Mouse (Mus musculus): ENCODE data around the gene Gm45785. TPM values are rescaled to one million over a fixed set of nuclear protein-coding genes. Genes with fewer than 3 reads are reported as not detected.

Gene Gm45785
- total RNA-seq, 2 experiments from 2014 or later, result 1.4 TPM

- intact Hi-C loops (cut with DNase I), result loop anchor here (10.0 kb wide), 1 partner anchor 315 kb away; the partner anchor contains the start of gene Rnh1
- DNase-seq, result no peak
These were observed 3.9 kb upstream of the Gm45785 start for GRCm38 (mm10) chr7:140859997-140860396.

DNA sequence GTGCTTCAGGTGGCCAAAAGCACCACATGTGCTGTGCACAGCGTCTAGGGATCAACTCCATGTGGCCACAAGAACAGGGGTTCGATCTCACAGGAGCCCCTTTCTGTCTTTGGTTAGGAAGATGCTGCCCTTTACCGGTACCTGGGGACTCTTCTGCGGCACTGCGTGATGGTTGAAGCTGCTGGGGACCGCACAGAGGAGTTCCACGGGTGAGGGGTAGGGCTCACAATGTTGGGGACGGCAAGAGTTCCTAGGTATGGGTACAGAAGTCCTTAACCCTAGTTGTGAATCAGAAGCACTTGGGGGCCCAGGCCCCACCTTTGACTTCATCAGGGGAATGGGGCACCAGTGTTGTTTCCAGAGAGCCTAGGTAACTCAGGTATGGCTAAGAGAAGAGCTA lies 2.6 kb upstream of the Gm45785 start:
- intact Hi-C loops (cut with DNase I), result loop anchor here (10.0 kb wide), 1 partner anchor 316 kb away; the partner anchor contains the start of gene Rnh1

DNA sequence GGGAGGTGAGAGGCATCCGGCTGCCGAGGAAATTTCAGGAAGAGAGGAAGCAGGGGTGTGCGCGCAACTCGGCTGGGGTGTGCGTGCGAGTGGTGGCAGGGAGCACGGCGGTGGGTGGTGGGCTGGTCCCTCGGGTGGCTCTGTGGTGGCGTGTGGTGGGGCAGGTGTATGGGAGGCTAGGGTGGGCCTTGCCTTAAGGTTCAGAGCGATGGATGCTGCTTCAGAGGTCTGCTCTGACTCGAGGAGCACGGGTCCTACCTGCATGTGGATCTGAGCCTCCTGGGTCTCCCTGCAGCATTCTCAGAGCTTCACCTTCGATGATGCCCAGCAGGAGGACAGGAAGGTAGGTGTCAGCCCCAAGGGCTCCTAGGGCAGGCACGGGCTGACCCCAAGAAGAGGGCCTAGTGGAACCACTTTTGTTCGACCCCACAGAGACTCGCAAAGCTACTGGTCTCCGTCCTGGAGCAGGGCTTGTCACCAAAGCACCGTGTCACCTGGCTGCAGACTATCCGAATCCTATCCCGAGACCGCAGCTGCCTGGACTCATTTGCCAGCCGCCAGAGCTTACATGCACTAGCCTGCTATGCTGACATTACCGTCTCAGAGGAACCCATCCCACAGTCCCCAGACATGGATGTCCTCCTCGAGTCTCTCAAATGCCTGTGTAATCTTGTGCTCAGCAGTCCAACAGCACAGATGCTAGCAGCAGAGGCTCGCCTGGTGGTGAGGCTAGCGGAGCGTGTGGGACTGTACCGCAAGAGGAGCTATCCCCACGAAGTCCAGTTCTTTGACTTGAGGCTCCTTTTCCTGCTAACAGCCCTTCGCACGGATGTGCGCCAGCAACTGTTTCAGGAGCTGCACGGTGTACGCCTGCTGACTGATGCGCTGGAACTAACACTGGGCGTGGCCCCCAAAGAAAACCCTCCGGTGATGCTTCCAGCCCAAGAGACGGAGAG lies 1.7 kb upstream of the Gm45785 start, which contains the start of gene Bet1l:
TSS of gene Bet1l (minus strand) at position 28 of the 956 bp plus-strand sequence.
- intact Hi-C loops (cut with DNase I), result loop anchor here (10.0 kb wide), 1 partner anchor 317 kb away; the partner anchor contains the start of gene Rnh1

More for the DNA sequence above, 2.6 kb upstream of the Gm45785 start:
- DNase-seq, result no peak

DNA sequence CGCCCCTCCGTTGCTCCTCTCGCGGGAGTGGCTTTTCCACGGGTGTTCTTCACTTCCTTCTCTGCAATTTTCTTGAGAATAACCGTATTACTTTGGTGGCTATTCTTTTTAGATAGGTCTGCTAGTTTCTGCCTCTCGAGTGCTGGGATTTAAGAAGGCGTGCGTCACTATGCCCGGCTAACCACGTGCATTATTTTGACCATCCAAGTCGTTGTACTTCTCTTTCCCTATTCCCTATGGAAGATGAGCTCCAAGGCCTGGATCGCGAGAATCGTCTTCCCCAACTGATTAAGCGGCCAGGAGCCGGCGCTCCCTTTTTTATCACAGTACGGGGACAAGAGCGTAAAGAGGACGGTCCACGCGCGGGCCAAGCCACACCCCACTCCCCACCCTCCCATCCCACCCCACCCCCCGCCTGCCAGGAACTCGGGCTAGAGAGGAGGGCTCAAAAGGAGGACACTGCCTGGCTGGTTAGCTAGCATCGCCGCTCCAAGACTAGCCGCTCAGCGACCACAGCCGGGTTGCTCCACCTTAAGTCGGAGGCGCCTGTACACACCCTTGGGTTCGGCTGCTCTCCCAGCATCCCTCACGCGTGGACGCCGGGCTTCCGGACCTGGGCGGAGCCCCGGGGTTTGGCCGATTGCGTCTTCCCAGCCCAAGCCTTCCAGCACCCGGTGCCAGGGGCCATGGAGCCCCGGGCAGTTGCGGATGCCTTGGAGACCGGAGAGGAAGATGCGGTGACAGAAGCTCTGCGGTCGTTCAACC lies 836 bp upstream of the Gm45785 start, which contains the start of gene Ric8a:
TSS of gene Ric8a (plus strand) at position 173 of the 765 bp plus-strand sequence.
- peak; percentile 85 for DNase-seq

More for the DNA sequence above, 1.7 kb upstream of the Gm45785 start, which contains the start of gene Bet1l:
- peak; percentile 22 for DNase-seq

GRCm38 (mm10) chr7:140855181-140855580 lies 950 bp downstream of the Gm45785 start:
- DNase-seq, result no peak
- intact Hi-C loops (cut with DNase I), result loop anchor here (10.0 kb wide), 1 partner anchor 320 kb away; the partner anchor contains the start of gene Rnh1

More for the DNA sequence above, 836 bp upstream of the Gm45785 start, which contains the start of gene Ric8a:
- intact Hi-C loops (cut with DNase I), result loop anchor here (10.0 kb wide), 1 partner anchor 318 kb away; the partner anchor contains the start of gene Rnh1

DNA sequence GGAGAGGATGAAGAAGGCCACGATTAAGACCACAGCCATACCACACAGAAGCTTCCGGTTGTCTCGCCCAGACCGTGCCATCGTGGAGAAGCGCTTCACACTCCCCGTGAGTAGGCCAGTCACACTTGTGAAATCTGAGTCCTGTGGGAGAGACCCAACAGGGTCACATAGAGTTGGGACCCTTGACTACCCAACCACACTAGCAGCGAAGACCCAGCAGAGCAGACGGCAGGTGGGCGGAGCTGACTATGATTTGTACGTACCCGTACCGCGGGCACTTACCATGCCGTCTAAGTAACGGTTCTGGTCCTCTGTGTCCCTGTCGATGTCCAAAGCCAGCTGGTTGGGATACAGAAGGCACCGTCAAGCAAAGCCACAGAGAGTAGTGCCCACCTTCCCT lies 1.6 kb downstream of the Gm45785 start:
- no peak for DNase-seq
- intact Hi-C loops (cut with DNase I), result loop anchor here (10.0 kb wide), 1 partner anchor 320 kb away; the partner anchor contains the start of gene Rnh1

DNA sequence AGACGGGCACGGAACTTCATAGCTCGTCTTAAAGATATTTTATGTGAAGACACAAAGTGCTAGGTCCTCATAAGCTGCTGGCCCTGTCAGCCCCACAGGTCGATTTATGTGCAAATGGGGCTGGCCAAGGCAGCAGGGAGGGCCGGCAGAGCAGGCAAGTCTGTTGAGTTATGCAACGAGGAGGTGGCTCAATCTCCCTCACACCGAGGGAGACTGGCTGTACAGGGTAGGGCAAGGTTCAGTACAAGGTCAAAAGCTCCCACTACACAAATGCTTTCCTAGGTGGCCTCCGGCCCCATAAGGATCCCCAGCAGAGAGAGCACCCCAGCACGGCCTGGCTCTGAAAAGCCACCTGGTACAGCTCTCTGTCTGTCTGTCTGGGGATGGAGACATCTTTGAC lies 2.7 kb downstream of the Gm45785 start:
- intact Hi-C loops (cut with DNase I), result loop anchor here (10.0 kb wide), 1 partner anchor 321 kb away; the partner anchor contains the start of gene Rnh1
- no peak for DNase-seq

GRCm38 (mm10) chr7:140851916-140852315 lies 4.2 kb downstream of the Gm45785 start:
- DNase-seq, result no peak
- intact Hi-C loops (cut with DNase I), result loop anchor here (10.0 kb wide), 1 partner anchor 323 kb away; the partner anchor contains the start of gene Rnh1

DNA sequence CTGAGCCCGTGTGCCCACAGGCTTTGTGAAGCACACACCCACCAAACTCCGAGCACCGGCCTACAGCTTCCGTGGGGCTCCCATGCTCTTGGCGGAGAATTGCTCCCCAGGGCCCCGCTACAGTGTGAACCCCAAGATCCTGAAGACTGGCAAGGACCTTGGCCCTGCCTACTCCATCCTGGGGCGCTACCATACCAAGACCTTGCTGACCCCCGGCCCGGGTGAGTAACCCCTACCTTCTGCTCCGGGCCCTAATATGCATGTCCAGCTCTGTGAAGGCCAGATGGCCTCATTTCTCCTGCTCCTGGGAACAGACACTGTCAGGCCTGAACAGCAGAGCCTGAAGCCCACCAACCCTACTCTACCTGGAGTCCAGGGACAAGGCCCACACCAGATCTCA lies 7.5 kb downstream of the Gm45785 start:
- intact Hi-C loops (cut with DNase I), result loop anchor here (5.0 kb wide), 1 partner anchor 59 kb away; no protein-coding TSS in a partner anchor
- no peak for DNase-seq

GRCm38 (mm10) chr7:140847755-140848580 lies 8.2 kb downstream of the Gm45785 start, which contains the start of gene Odf3:
Gene Odf3 (plus strand): TSS chr7:140847805.
- intact Hi-C loops (cut with DNase I), result loop anchor here (2.0 to 5.0 kb wide), 2 partner anchors 59 to 201 kb away; no protein-coding TSS in a partner anchor
- DNase-seq, result peak; percentile 54

DNA sequence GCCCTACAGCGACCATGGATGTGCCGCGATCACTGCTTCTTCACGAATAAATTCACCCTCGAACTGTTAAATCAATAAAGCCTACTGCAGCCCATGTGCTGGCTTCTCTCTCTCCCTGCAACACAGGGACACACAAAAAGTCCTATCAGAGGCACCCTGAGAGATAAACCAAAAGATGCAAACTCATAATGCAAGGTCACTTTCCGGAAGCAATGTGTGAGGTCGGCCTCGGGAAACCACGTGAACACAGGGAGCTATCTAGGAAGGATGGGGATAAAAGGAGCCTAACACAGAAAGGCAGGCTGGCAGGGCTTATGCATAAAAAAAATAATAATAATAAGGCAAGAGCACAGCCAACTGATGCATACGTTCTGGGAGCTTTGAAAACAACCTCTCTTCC lies 9.5 kb downstream of the Gm45785 start:
- DNase-seq, result no peak
- intact Hi-C loops (cut with DNase I), result loop anchor here (2.0 to 5.0 kb wide), 2 partner anchors 61 to 202 kb away; no protein-coding TSS in a partner anchor

- intact Hi-C loops (cut with DNase I), result loop anchor here (2.0 to 5.0 kb wide), 2 partner anchors 62 to 203 kb away; no protein-coding TSS in a partner anchor
- no peak for DNase-seq
These were observed 10.4 kb downstream of the Gm45785 start for GRCm38 (mm10) chr7:140845683-140846082.

GRCm38 (mm10) chr7:140844905-140845665 lies 11.0 kb downstream of the Gm45785 start, which contains the start of gene Scgb1c1:
Gene Scgb1c1 (plus strand): TSS chr7:140845547.
- intact Hi-C loops (cut with DNase I), result loop anchor here (5.0 kb wide), 1 partner anchor 62 kb away; no protein-coding TSS in a partner anchor
- DNase-seq, result peak; percentile 92

DNA sequence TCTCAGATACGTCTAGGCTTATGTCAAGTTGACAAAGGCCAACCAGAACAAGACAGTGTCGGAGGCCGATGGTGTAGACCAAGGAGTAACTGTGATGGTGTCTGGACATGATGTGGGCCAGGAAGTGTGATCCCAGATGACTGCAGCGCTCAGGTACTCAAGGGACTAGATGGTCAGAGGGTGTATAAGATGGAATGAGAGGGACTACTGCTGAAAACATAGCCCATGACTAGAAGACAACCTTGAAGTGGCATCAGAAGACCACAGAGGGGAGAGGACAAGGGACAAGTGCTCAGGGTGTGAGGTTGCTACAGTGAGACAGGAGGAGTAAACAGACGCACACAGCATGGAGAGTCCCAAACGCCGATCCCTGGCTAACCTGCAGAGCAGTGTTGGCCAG lies 12.3 kb downstream of the Gm45785 start:
- intact Hi-C loops (cut with DNase I), result no loop called here
- DNase-seq, result no peak

DNA sequence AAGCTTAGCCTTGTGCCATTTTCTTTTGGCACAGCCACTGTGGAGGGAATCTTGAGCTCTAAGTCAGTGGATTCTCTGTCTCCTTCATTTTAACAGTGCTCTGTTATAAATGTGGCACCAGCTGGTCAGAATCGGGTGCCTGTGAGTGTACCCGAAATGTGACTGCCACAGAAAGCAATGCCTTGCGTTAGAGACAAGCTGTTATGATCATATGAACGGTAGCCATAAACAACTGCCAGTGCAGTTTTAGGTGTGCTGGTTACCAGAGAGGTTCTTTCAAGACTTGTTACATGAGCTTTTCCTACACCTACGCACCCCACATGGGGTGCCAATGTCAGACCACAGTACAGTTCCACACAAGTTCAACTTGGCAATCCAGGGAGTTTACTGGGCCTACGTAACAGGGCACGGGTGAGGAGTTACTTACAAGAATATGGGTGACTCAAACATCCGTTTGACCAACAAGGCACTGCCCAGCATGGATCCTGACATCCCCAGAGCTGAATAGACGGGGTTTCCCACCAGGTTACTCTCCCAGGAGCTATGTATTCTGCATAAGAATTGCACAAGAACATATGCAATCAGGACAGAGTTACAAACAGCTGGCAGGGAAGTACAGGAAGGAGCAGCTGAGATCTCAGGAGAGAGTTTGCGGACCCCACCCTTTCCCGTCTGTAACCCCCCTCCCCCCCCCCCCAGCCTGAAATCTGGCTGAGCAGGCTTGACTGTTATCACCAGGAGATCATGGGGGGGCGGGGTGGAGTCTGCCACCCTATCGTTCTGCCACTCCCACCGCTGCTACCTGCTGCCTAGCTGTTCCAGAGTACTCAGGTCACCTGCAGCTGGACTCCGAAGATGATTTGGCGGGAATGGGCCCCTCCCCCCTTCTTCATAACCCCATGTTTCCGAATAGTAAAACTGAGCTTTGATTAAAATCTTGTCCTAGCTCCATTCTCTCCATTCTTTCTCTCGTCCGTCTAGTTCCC lies 15.1 kb downstream of the Gm45785 start:
- no peak for DNase-seq
- intact Hi-C loops (cut with DNase I), result no loop called here

- DNase-seq, result no peak
- intact Hi-C loops (cut with DNase I), result no loop called here
These were observed 16.6 kb downstream of the Gm45785 start for GRCm38 (mm10) chr7:140839556-140839955.
